Mouse (Mus musculus) testis, adult 2 months (tissue): ENCODE measurements around the gene Olfr522.

ENCODE experiments used
- CTCF ChIP-seq: fragments of 200-500 bp; IDR thresholded peaks from 2 replicates; pipeline ENCODE4 v1.5.1; 2012; ENCODE audit warnings: low read depth, mild to moderate bottlenecking, inconsistent platforms, low read length, moderate library complexity; ENCODE audit not compliant: control insufficient read depth, insufficient read depth, insufficient replicate concordance
- POLR2A ChIP-seq: fragments of 200-500 bp; IDR thresholded peaks from 2 replicates; pipeline ENCODE4 v1.6.1; 2012; ENCODE audit warnings: low read depth, mild to moderate bottlenecking, inconsistent platforms, low read length, moderate library complexity; ENCODE audit not compliant: control insufficient read depth

DNA sequence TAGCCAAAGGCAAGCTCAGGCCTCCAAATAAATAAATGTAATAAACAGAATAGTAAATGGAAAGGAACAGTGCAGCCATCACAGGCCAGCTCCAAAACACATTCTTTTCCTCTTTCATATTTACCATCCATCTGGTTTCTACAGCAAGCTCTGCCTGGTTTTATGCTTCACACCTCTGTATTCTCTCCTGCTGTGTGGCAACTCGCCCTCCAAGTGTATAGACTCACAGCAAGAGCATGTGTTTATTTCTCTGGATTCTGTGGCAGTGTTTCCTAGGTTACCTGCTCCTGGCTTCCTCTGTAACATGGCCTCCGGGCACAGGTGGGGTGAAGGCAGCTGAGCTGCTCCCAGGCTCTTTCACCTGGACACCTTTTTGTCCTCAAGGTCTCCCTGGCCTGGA is 27.9 kb upstream of the Olfr522 start:
- TF ChIP-seq POLR2A = no peak
- TF ChIP-seq CTCF = no peak
